Comparison of ENCODE assay signal across 27 mouse cellular contexts in the genomic region with DNA sequence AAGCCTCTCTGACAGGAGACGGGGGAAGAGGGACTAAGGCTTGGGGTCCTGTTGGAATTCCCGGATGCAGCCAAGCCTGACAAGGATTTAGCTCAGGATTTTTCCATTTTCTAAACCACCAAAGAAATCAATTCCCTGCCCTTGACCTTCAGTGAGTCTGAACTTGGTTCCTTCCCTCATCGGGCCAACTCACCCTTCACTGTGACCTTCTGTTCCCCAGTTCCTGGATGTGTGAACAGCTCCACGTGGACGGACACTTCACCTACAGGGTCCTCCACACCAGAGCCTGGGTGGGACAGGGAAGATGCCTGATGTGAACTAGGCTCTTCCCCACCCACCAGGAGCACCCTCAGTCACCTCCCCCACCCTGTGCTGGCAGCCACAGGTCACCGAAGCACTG. TPM values are rescaled to one million over a fixed set of nuclear protein-coding genes. Genes with fewer than 3 reads are reported as not detected.
DNase-seq lines count a peak whose midpoint lies in the region; ATAC-seq and TF ChIP-seq lines count a peak whose summit lies in the region.
"Had no signal": no experiment of that assay in that cellular context is flagged by ENCODE, and none has a peak within 500 bp of the region (broad histone marks: within the 10 kb centered on the region; RNA-seq: fewer than 3 reads in every experiment).

No protein-coding gene starts in this region.

- H3K9me3 ChIP-seq in E14TG2a.4 (ENCODE audit: low read length): no peaks in the 10 kb centered on the region
- peaks cover 3% of the 10 kb centered on the region; the same call in 1 of the 2 replicates for H3K9me3 ChIP-seq in forebrain, embryonic 11.5 days (ENCODE audit: control insufficient read depth, low read length)

- peaks cover 36% of the 10 kb centered on the region for H3K27me3 ChIP-seq in E14TG2a.4 (ENCODE audit: insufficient read depth, low read length)
- H3K27me3 ChIP-seq in forebrain, embryonic 11.5 days (ENCODE audit: control insufficient read depth, insufficient read depth, low read length): peaks cover 20% of the 10 kb centered on the region
- H3K27me3 ChIP-seq: CH12.LX had no signal

- peaks cover 8% of the 10 kb centered on the region for H3K36me3 ChIP-seq in E14TG2a.4 (ENCODE audit: insufficient read depth, low read length)
- no peaks in the 10 kb centered on the region for H3K36me3 ChIP-seq in forebrain, embryonic 11.5 days (ENCODE audit: control insufficient read depth, insufficient read depth, low read length)

- peak overlapping the region; percentile 84 for H3K4me3 ChIP-seq in E14TG2a.4 (replicated peaks; ENCODE audit: low read length)
- H3K4me3 ChIP-seq in forebrain, embryonic 11.5 days (ENCODE audit: low read depth, low read length): no peak overlapping the region
- H3K4me3 ChIP-seq: erythroblast, embryonic 14.5 days had no signal

- H3K4me1 ChIP-seq in E14TG2a.4 (replicated peaks; ENCODE audit: low read depth, low read length): peaks cover 88% of the 10 kb centered on the region
- peaks cover 8% of the 10 kb centered on the region; the same call in 1 of the 2 replicates for H3K4me1 ChIP-seq in forebrain, embryonic 11.5 days (replicated peaks; ENCODE audit: control insufficient read depth, insufficient read depth, low read length)

- no peak overlapping the region for H3K4me2 ChIP-seq in forebrain, embryonic 11.5 days (ENCODE audit: low read depth, low read length, severe bottlenecking)

- peak; percentile 36 for DNase-seq in adrenal gland, adult 2 months
- DNase-seq in adrenal gland, adult 8-10 months: no peak
- DNase-seq in R1 (ENCODE audit: low read depth, low spot score): peak; percentile 20
- peak; percentile 28 for DNase-seq in naive thymus-derived CD4-positive, alpha-beta T cell, adult 2 months (ENCODE audit: low read depth)
- no peak for DNase-seq in forebrain, embryonic 11.5 days (ENCODE audit: low spot score)
- no peak for DNase-seq in gastrocnemius, postnatal 14 days
- DNase-seq: adrenal gland, postnatal 14 days; cerebellum, adult 11-12 months; cerebellum, adult 8-10 months; cerebellum, postnatal 36 days; embryo, embryonic 11 days; forebrain, postnatal 0 days; gastrocnemius, adult 2 months; gastrocnemius, postnatal 25 days; heart, adult 18-20 months; heart, postnatal 14 days; heart, postnatal 4 days had no signal

- ATAC-seq in forebrain, embryonic 11.5 days (replicated peaks; ENCODE audit: low FRiP score): no peak
- ATAC-seq: forebrain, postnatal 0 days; hindbrain, postnatal 0 days; intestine, postnatal 0 days had no signal

- TF ChIP-seq CTCF in E14TG2a.4 (conservative IDR thresholded peaks at IDR 0.05; ENCODE audit: low read length): no peak

- H3K27ac ChIP-seq in forebrain, embryonic 11.5 days (ENCODE audit: low read depth, low read length): no peak overlapping the region
- H3K27ac ChIP-seq: embryonic facial prominence, embryonic 10.5 days; embryonic facial prominence, embryonic 13.5 days; gastrocnemius, adult 2 months; heart, embryonic 10.5 days; heart, embryonic 13.5 days; hindbrain, embryonic 14.5 days had no signal

- no peak overlapping the region for H3K9ac ChIP-seq in forebrain, embryonic 11.5 days (ENCODE audit: low read length)
- H3K9ac ChIP-seq: forebrain, postnatal 0 days; heart, embryonic 13.5 days; hindbrain, embryonic 14.5 days had no signal

- intact Hi-C loops in gastrocnemius, postnatal 14 days (cut with DNase I; ENCODE audit: low total_unique reads): no loop called here

- 88% methylated on average over 6 of the region's 6 CpGs for WGBS in forebrain, embryonic 11.5 days

RNA-seq across cellular contexts. Expression of gene Colgalt1, which starts 20.0 kb away (rescaled TPM):
- 10 to 100 TPM; 53.3 to 60.8 TPM for total RNA-seq in adrenal gland, adult 2 months (2021)
- polyA plus RNA-seq in adrenal gland, adult 2 months (2012; rRNA removed): 201 and 217 TPM in 2 replicates
- 10 to 100 TPM; 64.7 to 78.0 (median 69.1) TPM for total RNA-seq in adrenal gland, adult 8-10 months (2022)
- polyA plus RNA-seq in forebrain, embryonic 11.5 days (2014; fragmentation: Nextera tagmentation; extraction: Ambion mirVana): 41.8 and 48.6 TPM in 2 replicates
- total RNA-seq in gastrocnemius, postnatal 14 days (2021): 10 to 100 TPM; 35.6 to 39.3 TPM

RNA-seq across cellular contexts. Expression of gene Fam129c, which starts 33.3 kb away (rescaled TPM):
- total RNA-seq in adrenal gland, adult 2 months (2021): 1 to 10 TPM; 2.1 to 2.5 TPM
- 2.0 and 2.5 TPM in 2 replicates for polyA plus RNA-seq in adrenal gland, adult 2 months (2012; rRNA removed)
- total RNA-seq in adrenal gland, adult 8-10 months (2022): 1 to 10 TPM; 1.5 to 3.0 (median 2.3) TPM
- polyA plus RNA-seq in forebrain, embryonic 11.5 days (2014; fragmentation: Nextera tagmentation; extraction: Ambion mirVana): 3.2 and 4.3 TPM in 2 replicates
- under 1 TPM; 0.59 to 0.82 TPM for total RNA-seq in gastrocnemius, postnatal 14 days (2021)

RNA-seq across cellular contexts. Expression of gene Pgls, which starts 38.8 kb away (rescaled TPM):
- total RNA-seq in adrenal gland, adult 2 months (2021): 100 to 1,000 TPM; 125 to 142 TPM
- 675 and 694 TPM in 2 replicates for polyA plus RNA-seq in adrenal gland, adult 2 months (2012; rRNA removed)
- total RNA-seq in adrenal gland, adult 8-10 months (2022): 100 to 1,000 TPM; 116 to 141 (median 124) TPM
- polyA plus RNA-seq in forebrain, embryonic 11.5 days (2014; fragmentation: Nextera tagmentation; extraction: Ambion mirVana): 218 and 238 TPM in 2 replicates
- total RNA-seq in gastrocnemius, postnatal 14 days (2021): 10 to 100 TPM; 40.5 to 43.3 TPM

RNA-seq across cellular contexts. Expression of gene Unc13a, which starts 40.8 kb away (rescaled TPM):
- total RNA-seq in adrenal gland, adult 2 months (2021): 10 to 100 TPM in 1 of 2 experiments, 1 to 10 TPM in 1; 6.0 to 10.5 TPM
- polyA plus RNA-seq in adrenal gland, adult 2 months (2012; rRNA removed): 4.4 and 6.3 TPM in 2 replicates
- 10 to 100 TPM in 3 of 4 experiments, 1 to 10 TPM in 1; 9.8 to 11.8 (median 11.4) TPM for total RNA-seq in adrenal gland, adult 8-10 months (2022)
- polyA plus RNA-seq in forebrain, embryonic 11.5 days (2014; fragmentation: Nextera tagmentation; extraction: Ambion mirVana): 6.5 and 6.6 TPM in 2 replicates
- under 1 TPM; 0.18 to 0.20 TPM for total RNA-seq in gastrocnemius, postnatal 14 days (2021)
- total RNA-seq: gastrocnemius, adult 2 months had no signal

RNA-seq across cellular contexts. Expression of gene Jak3, which starts 45.3 kb away (rescaled TPM):
- total RNA-seq in adrenal gland, adult 2 months (2021): 10 to 100 TPM in 1 of 2 experiments, 1 to 10 TPM in 1; 9.4 to 19.0 TPM
- polyA plus RNA-seq in adrenal gland, adult 2 months (2012; rRNA removed): 32.3 and 44.2 TPM in 2 replicates
- 10 to 100 TPM; 10.7 to 21.8 (median 16.6) TPM for total RNA-seq in adrenal gland, adult 8-10 months (2022)
- polyA plus RNA-seq in forebrain, embryonic 11.5 days (2014; fragmentation: Nextera tagmentation; extraction: Ambion mirVana): 2.3 TPM in 2 replicates
- 1 to 10 TPM; 2.6 to 2.8 TPM for total RNA-seq in gastrocnemius, postnatal 14 days (2021)

Comparison
In these comparisons a context has a peak if more than half of its experiments do, and no peak if none do; other contexts are left out.
1. DNase-seq: peak in adrenal gland, adult 2 months (single experiment), R1 (single experiment) and naive thymus-derived CD4-positive, alpha-beta T cell, adult 2 months (single experiment); none in adrenal gland, adult 8-10 months (single experiment), forebrain, embryonic 11.5 days (single experiment) and gastrocnemius, postnatal 14 days (single experiment).